Mouse (Mus musculus) lung, embryonic 14.5 days (tissue): Measurements from ENCODE around the gene Tuba3a. TPM values are rescaled to one million over a fixed set of nuclear protein-coding genes. Genes with fewer than 3 reads are reported as not detected.

ENCODE experiments used
- ATAC-seq: fragments of 200-750 bp; cut with Nextera tagmentation; 2 replicates; pipeline ENCODE4 v1.8.0; 2017; ENCODE audit warnings: mild to moderate bottlenecking, moderate TSS enrichment, moderate library complexity; ENCODE audit not compliant: insufficient read depth
- DNase-seq: peaks from one replicate; pipeline ENCODE4 v3.0.0-alpha.2; 2015
- H3K27ac ChIP-seq: fragments of 300-500 bp; sonication (generic); 2 replicates; pipeline ENCODE4 v1.5.1; 2014; ENCODE audit warnings: low read depth, mild to moderate bottlenecking, moderate library complexity
- H3K27me3 ChIP-seq: fragments of 300-500 bp; sonication (generic); 2 replicates; pipeline ENCODE4 v1.6.1; 2014; ENCODE audit warnings: low read length, control low read depth; ENCODE audit not compliant: insufficient read depth
- H3K36me3 ChIP-seq: fragments of 300-500 bp; sonication (generic); 2 replicates; pipeline ENCODE4 v1.6.1; 2014; ENCODE audit warnings: control low read depth; ENCODE audit not compliant: insufficient read depth
- H3K4me1 ChIP-seq: fragments of 300-500 bp; sonication (generic); 2 replicates; pipeline ENCODE4 v1.6.1; 2014; ENCODE audit warnings: antibody characterized with exemption, control low read depth; ENCODE audit not compliant: insufficient read depth
- H3K4me2 ChIP-seq: fragments of 300-500 bp; sonication (generic); 2 replicates; pipeline ENCODE4 v1.6.1; 2014; ENCODE audit warnings: mild to moderate bottlenecking
- H3K4me3 ChIP-seq: fragments of 300-500 bp; sonication (generic); 2 replicates; pipeline ENCODE4 v1.5.1; 2014; ENCODE audit warnings: low read depth, low read length
- H3K9ac ChIP-seq: fragments of 300-500 bp; sonication (generic); 2 replicates; pipeline ENCODE4 v1.6.1; 2014
- H3K9me3 ChIP-seq: fragments of 300-500 bp; sonication (generic); 2 replicates; pipeline ENCODE4 v1.6.1; 2016; ENCODE audit warnings: low read depth, low read length, control low read depth
- CTCF ChIP-seq: IDR thresholded peaks from 2 replicates; pipeline ENCODE4 v1.5.1; 2016; ENCODE audit warnings: antibody characterized with exemption, low read depth
- WGBS: fragments of 180-500 bp; shearing (Covaris S2); extraction: QIAGEN DNeasy Blood & Tissue Kit; methylation state at CpG from one replicate; pipeline ENCODE4 v1.1.7; 2014; 5-methylcytosine and 5-hydroxymethylcytosine counted together
- polyA plus RNA-seq: library from polyadenylated mRNA; unstranded; fragments of >200 nt; fragmentation: Nextera tagmentation; extraction: Ambion mirVana; gene quantifications from 2 replicates; pipeline ENCODE4 v1.2.1, GENCODE M21; 2014

The Tuba3a gene
- polyA plus RNA-seq, 1 experiment from 2014 or later = 0.32 TPM

DNA sequence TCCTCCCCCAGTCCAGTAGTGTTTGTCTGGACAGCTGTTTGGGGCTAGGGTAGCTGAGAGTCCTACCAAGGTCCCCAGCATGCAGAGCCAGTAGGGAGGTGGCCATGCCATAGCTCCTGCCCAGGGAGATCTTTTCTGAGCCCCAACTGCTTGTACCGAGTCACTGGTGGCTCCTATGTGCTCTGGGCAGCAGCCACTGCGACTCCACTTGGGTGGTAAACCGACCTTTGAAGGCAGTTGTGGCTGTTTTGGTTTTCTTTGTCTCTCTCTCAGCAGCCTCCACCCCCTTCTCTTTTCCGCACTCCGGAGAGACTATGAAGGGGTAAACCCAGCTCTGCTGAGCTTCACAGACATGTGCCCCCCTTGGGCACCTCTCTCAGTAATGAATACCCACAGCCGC, 49.1 kb downstream of the Tuba3a start, which contains the start of gene Cd27:
TSS of gene Cd27 (minus strand) at position 229 of the 400 bp plus-strand sequence.
- Histone ChIP-seq H3K27me3 (no peaks in the 10 kb centered on the region), H3K4me1 (no peaks in the 10 kb centered on the region; the same call in 1 of the 2 replicates), H3K4me2 (no peak within 1 kb of the TSS), H3K36me3 (no peaks in the 10 kb centered on the region), H3K9ac (no peak within 1 kb of the TSS), H3K4me3 (no peak within 1 kb of the TSS), H3K27ac (no peak within 1 kb of the TSS), H3K9me3 (no peaks in the 10 kb centered on the region)
- ATAC-seq (no peak), DNase-seq (no peak)
- TF ChIP-seq CTCF = no peak
- 48% methylated on average over 6 of the region's 6 CpGs for WGBS

DNA sequence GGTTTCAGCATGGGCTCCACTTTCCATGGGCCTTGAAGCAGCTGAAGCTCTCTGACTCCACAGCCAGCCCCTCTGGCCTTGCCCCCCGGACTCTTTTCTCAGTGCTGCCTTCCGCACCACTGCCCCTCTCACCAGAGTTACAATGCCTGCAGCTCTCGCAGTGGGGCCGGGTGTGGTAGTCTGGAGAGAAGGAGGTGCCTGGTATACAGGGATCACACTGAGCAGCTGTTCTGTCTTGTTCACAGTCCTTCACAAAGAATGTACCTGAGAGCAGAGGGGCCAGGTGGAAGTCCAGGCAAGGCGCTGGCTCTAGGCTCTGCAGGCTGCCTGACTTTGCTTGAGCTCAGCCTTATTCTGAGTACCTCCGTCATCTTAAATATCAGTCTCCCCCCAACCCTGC, 49.5 kb downstream of the Tuba3a start:
- H3K4me3 ChIP-seq = no peak overlapping the region
- no peaks in the 10 kb centered on the region for H3K27me3 ChIP-seq
- DNase-seq = no peak
- WGBS = 77% methylated on average over 6 of the region's 6 CpGs
- H3K36me3 ChIP-seq = no peaks in the 10 kb centered on the region
- H3K4me2 ChIP-seq = no peak overlapping the region
- no peaks in the 10 kb centered on the region; the same call in 1 of the 2 replicates for H3K4me1 ChIP-seq
- no peak overlapping the region for H3K9ac ChIP-seq
- TF ChIP-seq CTCF = no peak
- no peak overlapping the region for H3K27ac ChIP-seq
- no peak for ATAC-seq
- H3K9me3 ChIP-seq = no peaks in the 10 kb centered on the region

DNA sequence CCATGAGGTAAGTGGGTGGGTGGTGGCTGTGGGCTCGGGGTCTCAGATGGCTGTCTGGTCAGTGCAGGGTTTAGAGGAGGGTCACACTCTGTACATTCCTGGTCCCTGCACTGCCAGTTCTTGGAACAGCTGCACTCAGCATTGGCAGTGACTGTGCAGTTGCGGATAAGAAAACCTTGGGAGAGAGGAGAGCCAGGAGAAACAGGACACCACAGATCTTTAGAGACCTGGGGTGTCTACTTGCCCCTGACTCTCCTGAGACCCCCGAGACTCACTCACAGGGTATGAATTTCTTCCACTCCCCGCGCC, 51.4 kb downstream of the Tuba3a start:
- ATAC-seq (no peak), DNase-seq (no peak)
- H3K9me3 ChIP-seq = no peaks in the 10 kb centered on the region
- H3K4me3 ChIP-seq = no peak overlapping the region
- no peaks in the 10 kb centered on the region; the same call in 1 of the 2 replicates for H3K4me1 ChIP-seq
- H3K9ac ChIP-seq = no peak overlapping the region
- 50% methylated on average over 5 of the region's 5 CpGs for WGBS
- peak overlapping the region; percentile 13; the same call in 1 of the 2 replicates for H3K4me2 ChIP-seq
- H3K36me3 ChIP-seq = no peaks in the 10 kb centered on the region
- H3K27ac ChIP-seq = no peak overlapping the region; the same call in 1 of the 2 replicates
- TF ChIP-seq CTCF = no peak
- no peaks in the 10 kb centered on the region for H3K27me3 ChIP-seq

DNA sequence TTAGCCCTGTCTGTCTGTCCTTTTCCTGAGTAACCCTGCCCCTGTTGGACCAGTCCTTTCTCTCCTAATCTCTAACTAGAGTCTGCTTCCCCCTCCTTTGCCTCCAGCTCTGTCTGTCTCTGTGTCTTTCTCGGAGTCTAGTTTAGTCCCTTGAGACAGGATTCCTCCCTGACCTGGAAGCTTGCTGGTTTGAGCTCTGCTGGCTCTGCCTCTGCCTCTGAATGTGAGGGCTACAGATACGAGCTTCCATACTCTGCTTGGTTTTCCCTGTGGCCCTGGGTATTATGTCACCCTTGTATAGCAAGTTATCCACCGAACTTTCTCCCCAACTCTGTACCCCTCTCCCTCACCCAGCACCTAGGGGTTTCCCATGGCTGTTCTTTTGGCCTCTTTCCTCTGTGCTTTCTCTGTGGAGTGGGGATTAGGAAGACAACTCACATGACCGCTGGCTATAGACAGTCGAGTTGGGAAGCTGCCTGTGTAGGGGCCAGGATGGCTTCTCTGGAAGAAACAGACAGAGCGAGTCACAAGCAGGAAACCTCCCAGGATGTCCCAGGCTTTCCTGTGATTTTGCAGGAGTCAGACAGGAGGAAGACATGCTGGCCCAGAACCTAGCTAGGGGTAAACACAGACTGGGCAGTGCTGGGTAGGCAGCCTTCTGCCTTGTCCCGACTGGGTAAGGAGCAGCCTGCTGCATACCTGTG, 51.9 kb downstream of the Tuba3a start:
- ATAC-seq = peak; percentile 63

DNA sequence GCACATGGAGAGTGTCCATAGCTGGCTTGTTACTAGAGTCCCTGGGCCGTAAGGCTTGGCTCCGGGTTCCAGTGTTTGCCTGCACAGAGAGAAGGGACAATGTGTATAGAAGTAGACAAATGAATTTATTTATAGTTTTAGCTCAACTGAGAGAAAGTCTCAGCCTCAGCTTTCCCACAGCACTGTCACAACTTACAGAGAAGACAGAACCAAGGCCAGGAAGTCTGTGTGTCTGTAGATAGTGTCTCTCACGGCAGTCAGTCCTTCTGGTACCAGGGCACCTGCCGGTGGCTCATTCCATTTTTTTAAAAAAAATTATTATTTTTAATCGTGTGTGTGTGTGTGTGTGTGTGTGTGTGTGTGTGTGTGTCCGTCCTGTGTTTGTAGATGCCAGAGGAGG, 53.3 kb downstream of the Tuba3a start:
- TF ChIP-seq CTCF = no peak
- WGBS = 69% methylated on average over 6 of the region's 6 CpGs
- H3K27ac ChIP-seq = no peak overlapping the region
- H3K27me3 ChIP-seq = no peaks in the 10 kb centered on the region
- no peaks in the 10 kb centered on the region for H3K9me3 ChIP-seq
- H3K4me3 ChIP-seq = no peak overlapping the region
- no peak for ATAC-seq
- H3K4me1 ChIP-seq = no peaks in the 10 kb centered on the region; the same call in 1 of the 2 replicates
- no peaks in the 10 kb centered on the region for H3K36me3 ChIP-seq
- no peak for DNase-seq
- H3K4me2 ChIP-seq = peak overlapping the region; percentile 98; the same call in 1 of the 2 replicates
- H3K9ac ChIP-seq = no peak overlapping the region

More for the DNA sequence above, 51.9 kb downstream of the Tuba3a start:
- Histone ChIP-seq H3K4me1 (no peaks in the 10 kb centered on the region; the same call in 1 of the 2 replicates), H3K9me3 (no peaks in the 10 kb centered on the region), H3K9ac (no peak overlapping the region), H3K27me3 (no peaks in the 10 kb centered on the region), H3K4me2 (peak overlapping the region; percentile 13; the same call in 1 of the 2 replicates), H3K4me3 (no peak overlapping the region), H3K27ac (peak overlapping the region; percentile 12), H3K36me3 (no peaks in the 10 kb centered on the region)
- DNase-seq = peak; percentile 40
- WGBS = 43% methylated on average over 7 of the region's 7 CpGs
- TF ChIP-seq CTCF = no peak

- peak; percentile 28 for ATAC-seq
- Histone ChIP-seq H3K36me3 (no peaks in the 10 kb centered on the region), H3K9me3 (no peaks in the 10 kb centered on the region), H3K9ac (peak overlapping the region; percentile 76), H3K27ac (no peak overlapping the region), H3K4me2 (peak overlapping the region; percentile 98), H3K27me3 (no peaks in the 10 kb centered on the region), H3K4me1 (no peaks in the 10 kb centered on the region; the same call in 1 of the 2 replicates), H3K4me3 (peak overlapping the region; percentile 52)
- no peak for DNase-seq
- TF ChIP-seq CTCF = no peak
- 42% methylated on average over 4 of the region's 4 CpGs for WGBS
Observed at GRCm38 (mm10) chr6:125232045-125232437, 53.8 kb downstream of the Tuba3a start.

GRCm38 (mm10) chr6:125231117-125232044, 54.5 kb downstream of the Tuba3a start, which contains the start of gene Tapbpl:
Tapbpl (minus strand) TSS chr6:125231860.
- Histone ChIP-seq H3K4me3 (peak within 1 kb of the TSS; percentile 52), H3K9ac (peak within 1 kb of the TSS; percentile 76), H3K27ac (peak within 1 kb of the TSS; percentile 80), H3K27me3 (no peaks in the 10 kb centered on the region), H3K36me3 (no peaks in the 10 kb centered on the region), H3K4me2 (peak within 1 kb of the TSS; percentile 98), H3K9me3 (no peaks in the 10 kb centered on the region), H3K4me1 (no peaks in the 10 kb centered on the region; the same call in 1 of the 2 replicates)
- ATAC-seq (peak; percentile 58), DNase-seq (peak; percentile 72)
- no peak for TF ChIP-seq CTCF
- WGBS = 1% methylated on average over 16 of the region's 16 CpGs
